Mouse (Mus musculus) mouse trophoblast stem cell (cell line): Measurements from ENCODE around the gene Svs3a.
"Not testable (repeated sequence)": the region's sequence is repeated elsewhere in the genome, so short reads cannot be mapped to it uniquely, and the experiment has no call there.

ENCODE experiments used
- in situ Hi-C, 2 experiments: fragments of 300-500 bp; cut with MseI, MboI; formaldehyde crosslinking; loops; 2 replicates in 1 of 2; 3 replicates in 1 of 2; pipeline ENCODE4 v1.15.1; 2025

Svs3a gene

GRCm38 (mm10) chr2:164288968-164289367, at the start of gene Svs3a:
TSS of gene Svs3a (plus strand) at chr2:164289268.
- in situ Hi-C loops: not testable (repeated sequence)

GRCm38 (mm10) chr2:164256540-164256939, 32.5 kb upstream of the Svs3a start, which contains the start of gene Svs3b:
TSS of gene Svs3b (minus strand) at chr2:164256640.
- in situ Hi-C loops: not testable (repeated sequence)

- in situ Hi-C loops: no loop called here
Observed at GRCm38 (mm10) chr2:164278359-164278758, 10.7 kb upstream of the Svs3a start, which contains the start of gene Svs4. TSS of gene Svs4 (minus strand) at chr2:164278459.

GRCm38 (mm10) chr2:164312599-164312998, 23.5 kb downstream of the Svs3a start:
- in situ Hi-C loops: no loop called here

- in situ Hi-C loops: not testable (repeated sequence)
Observed at GRCm38 (mm10) chr2:164315460-164315859, 26.4 kb downstream of the Svs3a start.

- in situ Hi-C loops: not testable (repeated sequence)
Observed at GRCm38 (mm10) chr2:164316451-164316850, 27.4 kb downstream of the Svs3a start, which contains the start of gene Svs6. TSS of gene Svs6 (plus strand) at chr2:164316751.

GRCm38 (mm10) chr2:164320983-164321382, 31.9 kb downstream of the Svs3a start:
- in situ Hi-C loops: no loop called here

GRCm38 (mm10) chr2:164332440-164332839, 43.4 kb downstream of the Svs3a start, which contains the start of gene Svs5:
TSS of gene Svs5 (plus strand) at chr2:164332740.
- in situ Hi-C loops: not testable (repeated sequence)
